Mouse (Mus musculus) cortical plate, adult 2 months (tissue): ENCODE data around the gene Gprin3.

Experiments
- CTCF ChIP-seq: fragments of 200-500 bp; IDR thresholded peaks from 2 replicates; pipeline ENCODE4 v1.5.1; 2011; ENCODE audit warnings: mild to moderate bottlenecking, control low read depth, low read length; ENCODE audit not compliant: insufficient read depth; ENCODE audit errors: extremely low read depth
- POLR2A ChIP-seq: fragments of 200-500 bp; IDR thresholded peaks from 2 replicates; pipeline ENCODE4 v1.6.1; 2011; ENCODE audit warnings: mild to moderate bottlenecking, low read length, control low read depth; ENCODE audit not compliant: insufficient read depth; ENCODE audit errors: extremely low read depth

- TF ChIP-seq CTCF: no peak
- no peak for TF ChIP-seq POLR2A
Observed at GRCm38 (mm10) chr6:59458861-59459260, 32.8 kb upstream of the Gprin3 start.
